ENCODE assay signal across 17 mouse cellular contexts in the genomic region with DNA sequence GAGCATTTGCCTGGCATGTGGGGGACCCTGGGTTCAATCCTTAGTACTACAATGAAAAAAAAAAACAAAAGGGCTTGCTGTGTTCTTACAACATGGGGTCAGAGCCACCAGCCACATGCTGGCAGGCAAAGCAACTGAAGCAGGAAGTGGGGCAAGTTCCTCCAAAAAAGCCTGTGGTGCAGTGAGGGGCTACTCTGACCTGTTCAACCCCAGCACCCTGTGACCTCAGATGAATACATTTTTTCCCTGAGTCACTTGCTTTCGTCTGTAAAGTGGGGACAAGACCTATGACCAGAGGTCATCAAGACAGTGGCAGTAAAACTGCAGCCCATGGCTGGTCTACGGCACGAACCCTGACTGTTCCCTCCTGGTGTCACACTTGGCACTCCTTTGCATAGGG.
DNase-seq lines count a peak whose midpoint lies in the region; ATAC-seq and TF ChIP-seq lines count a peak whose summit lies in the region.
"Had no signal": no experiment of that assay in that cellular context is flagged by ENCODE, and none has a peak within 500 bp of the region (broad histone marks: within the 10 kb centered on the region; RNA-seq: fewer than 3 reads in every experiment).

No protein-coding gene starts in this region.

- H3K4me1 ChIP-seq in bone marrow macrophage, adult 2 months (ENCODE audit: control insufficient read depth, insufficient read depth, low read length) = peaks cover 66% of the 10 kb centered on the region
- H3K4me1 ChIP-seq in liver, postnatal 0 days (ENCODE audit: insufficient read depth) = peaks cover 7% of the 10 kb centered on the region; the same call in 1 of the 2 replicates
- H3K4me1 ChIP-seq in limb, embryonic 10.5 days = peaks cover 22% of the 10 kb centered on the region
- H3K4me1 ChIP-seq: midbrain, embryonic 12.5 days had no signal

- H3K4me3 ChIP-seq in bone marrow macrophage, adult 2 months (ENCODE audit: insufficient read depth, low read length) = no peak overlapping the region
- no peak overlapping the region for H3K4me3 ChIP-seq in liver, postnatal 0 days (ENCODE audit: low read depth, low read length)
- no peak overlapping the region for H3K4me3 ChIP-seq in limb, embryonic 10.5 days
- H3K4me3 ChIP-seq: embryonic facial prominence, embryonic 13.5 days; heart, embryonic 12.5 days; kidney, embryonic 15.5 days; midbrain, embryonic 12.5 days had no signal

- WGBS in liver, postnatal 0 days (ENCODE audit: insufficient replicate concordance) = 65% methylated on average over 3 of the region's 3 CpGs
- WGBS in limb, embryonic 10.5 days = 73% methylated on average over 3 of the region's 3 CpGs

- no peaks in the 10 kb centered on the region for H3K9me3 ChIP-seq in liver, postnatal 0 days (ENCODE audit: low read length)
- H3K9me3 ChIP-seq in limb, embryonic 10.5 days (replicated peaks) = no peaks in the 10 kb centered on the region
- H3K9me3 ChIP-seq: embryonic facial prominence, embryonic 13.5 days; heart, embryonic 12.5 days; kidney, embryonic 15.5 days; midbrain, embryonic 12.5 days had no signal

- peak overlapping the region; percentile 35; the same call in 1 of the 2 replicates for H3K4me2 ChIP-seq in liver, postnatal 0 days (ENCODE audit: low read depth, low read length)
- H3K4me2 ChIP-seq: embryonic facial prominence, embryonic 13.5 days; heart, embryonic 12.5 days; kidney, embryonic 15.5 days; midbrain, embryonic 12.5 days had no signal

- no peak overlapping the region for H3K9ac ChIP-seq in liver, postnatal 0 days (replicated peaks)
- H3K9ac ChIP-seq: embryonic facial prominence, embryonic 13.5 days; heart, embryonic 12.5 days; kidney, embryonic 15.5 days; midbrain, embryonic 12.5 days had no signal

- TF ChIP-seq CTCF in bone marrow macrophage, adult 2 months (IDR thresholded peaks at IDR 0.05; ENCODE audit: low read depth, low read length) = no peak
- TF ChIP-seq CTCF in liver, postnatal 0 days (IDR thresholded peaks at IDR 0.05; ENCODE audit: low read depth) = no peak

- DNase-seq in spleen, postnatal 36 days (ENCODE audit: low spot score in 2 of 2) = peak; percentile 53 to 60
- DNase-seq in spleen, postnatal 14 days (ENCODE audit: low spot score in 2 of 2) = no peak
- no peak for DNase-seq in liver, postnatal 0 days
- peak; percentile 38 for DNase-seq in splenic B cell, adult 2 months (ENCODE audit: low read depth, low spot score)
- no peak for DNase-seq in limb, embryonic 10.5 days (ENCODE audit: low spot score)
- DNase-seq in adrenal gland, adult 8-10 months = no peak
- DNase-seq: cerebellum, adult 11-12 months; cerebellum, postnatal 36 days; gastrocnemius, postnatal 10 days; heart, postnatal 36 days; right cerebral cortex, postnatal 14 days had no signal

- H3K36me3 ChIP-seq in liver, postnatal 0 days (replicated peaks; ENCODE audit: insufficient read depth, low read length) = peaks cover 53% of the 10 kb centered on the region
- H3K36me3 ChIP-seq in splenic B cell, adult 2 months (ENCODE audit: control insufficient read depth, insufficient read depth, low read length, poor library complexity, severe bottlenecking) = peaks cover 5% of the 10 kb centered on the region
- H3K36me3 ChIP-seq in limb, embryonic 10.5 days = peaks cover 8% of the 10 kb centered on the region
- H3K36me3 ChIP-seq: midbrain, embryonic 12.5 days had no signal

- no peak for TF ChIP-seq EP300 in liver, postnatal 0 days (IDR thresholded peaks at IDR 0.05; ENCODE audit: low read depth)

- TF ChIP-seq POLR2A in bone marrow macrophage, adult 2 months (IDR thresholded peaks at IDR 0.05; ENCODE audit: borderline replicate concordance, low read depth, low read length) = no peak

- no peaks in the 10 kb centered on the region for H3K27me3 ChIP-seq in liver, postnatal 0 days (ENCODE audit: insufficient read depth, low read length)
- H3K27me3 ChIP-seq in splenic B cell, adult 2 months (ENCODE audit: control insufficient read depth, insufficient read depth, low read length, poor library complexity, severe bottlenecking) = no peaks in the 10 kb centered on the region
- no peaks in the 10 kb centered on the region for H3K27me3 ChIP-seq in limb, embryonic 10.5 days (ENCODE audit: low read depth, poor library complexity, severe bottlenecking)
- H3K27me3 ChIP-seq: embryonic facial prominence, embryonic 13.5 days; heart, embryonic 12.5 days; kidney, embryonic 15.5 days; midbrain, embryonic 12.5 days had no signal

- peak overlapping the region; percentile 91 for H3K27ac ChIP-seq in bone marrow macrophage, adult 2 months (ENCODE audit: insufficient read depth, low read depth, low read length)
- H3K27ac ChIP-seq in liver, postnatal 0 days (ENCODE audit: low read depth) = peak overlapping the region; percentile 76
- H3K27ac ChIP-seq in limb, embryonic 10.5 days = no peak overlapping the region
- H3K27ac ChIP-seq: embryonic facial prominence, embryonic 13.5 days; kidney, embryonic 15.5 days; midbrain, embryonic 12.5 days had no signal

- ATAC-seq in liver, postnatal 0 days = peak; percentile 44
- ATAC-seq: lung, postnatal 0 days had no signal

Comparison
In these comparisons a context has a peak if more than half of its experiments do, and no peak if none do; other contexts are left out.
1. DNase-seq: peak in spleen, postnatal 36 days (2 of 2) and splenic B cell, adult 2 months (single experiment); none in spleen, postnatal 14 days (0 of 2), liver, postnatal 0 days (single experiment), limb, embryonic 10.5 days (single experiment) and adrenal gland, adult 8-10 months (single experiment).